In genomic region chr3:111402135-111402534, GRCm38 (mm10) we compare ENCODE assay signal across 18 mouse cellular contexts.
A peak's percentile ranks its signal among the peaks of the same experiment; 100 is the strongest.
DNase-seq lines count a peak whose midpoint lies in the region; ATAC-seq lines count a peak whose summit lies in the region.
"Had no signal": no experiment of that assay in that cellular context is flagged by ENCODE, and none has a peak within 500 bp of the region (broad histone marks: within the 10 kb centered on the region; RNA-seq: fewer than 3 reads in every experiment).

No protein-coding gene starts in this region.

- H3K27me3 ChIP-seq in forebrain, embryonic 10.5 days (ENCODE audit: poor library complexity, severe bottlenecking), result no peaks in the 10 kb centered on the region
- no peaks in the 10 kb centered on the region for H3K27me3 ChIP-seq in forebrain, embryonic 15.5 days
- H3K27me3 ChIP-seq in midbrain, embryonic 11.5 days (ENCODE audit: control insufficient read depth, insufficient read depth, low read length), result no peaks in the 10 kb centered on the region
- no peaks in the 10 kb centered on the region for H3K27me3 ChIP-seq in midbrain, embryonic 13.5 days
- H3K27me3 ChIP-seq: embryonic facial prominence, embryonic 13.5 days; embryonic facial prominence, embryonic 15.5 days; forebrain, embryonic 13.5 days had no signal

- H3K9me3 ChIP-seq in forebrain, embryonic 10.5 days, result no peaks in the 10 kb centered on the region
- H3K9me3 ChIP-seq in forebrain, embryonic 15.5 days, result no peaks in the 10 kb centered on the region
- no peaks in the 10 kb centered on the region for H3K9me3 ChIP-seq in midbrain, embryonic 11.5 days (ENCODE audit: control insufficient read depth, low read length)
- H3K9me3 ChIP-seq in midbrain, embryonic 13.5 days, result no peaks in the 10 kb centered on the region
- H3K9me3 ChIP-seq: embryonic facial prominence, embryonic 13.5 days; embryonic facial prominence, embryonic 15.5 days; forebrain, embryonic 13.5 days had no signal

- ATAC-seq in forebrain, embryonic 15.5 days (replicated peaks), result no peak
- ATAC-seq in midbrain, embryonic 11.5 days (ENCODE audit: low FRiP score), result peak; percentile 75
- no peak for ATAC-seq in midbrain, embryonic 13.5 days
- ATAC-seq: forebrain, embryonic 13.5 days; forebrain, embryonic 16.5 days had no signal

- peak overlapping the region; percentile 25; the same call in 1 of the 2 replicates for H3K27ac ChIP-seq in forebrain, embryonic 10.5 days
- no peak overlapping the region for H3K27ac ChIP-seq in forebrain, embryonic 15.5 days (replicated peaks)
- H3K27ac ChIP-seq in midbrain, embryonic 11.5 days (ENCODE audit: low read depth, low read length), result no peak overlapping the region; the same call in 1 of the 2 replicates
- H3K27ac ChIP-seq in midbrain, embryonic 13.5 days, result no peak overlapping the region
- H3K27ac ChIP-seq: embryonic facial prominence, embryonic 13.5 days; embryonic facial prominence, embryonic 15.5 days; forebrain, embryonic 13.5 days had no signal

- no peaks in the 10 kb centered on the region for H3K36me3 ChIP-seq in forebrain, embryonic 10.5 days (replicated peaks)
- H3K36me3 ChIP-seq in forebrain, embryonic 15.5 days, result no peaks in the 10 kb centered on the region
- no peaks in the 10 kb centered on the region for H3K36me3 ChIP-seq in midbrain, embryonic 11.5 days (ENCODE audit: control insufficient read depth, insufficient read depth, low read length)
- no peaks in the 10 kb centered on the region for H3K36me3 ChIP-seq in midbrain, embryonic 13.5 days
- H3K36me3 ChIP-seq: embryonic facial prominence, embryonic 13.5 days; embryonic facial prominence, embryonic 15.5 days had no signal

- H3K9ac ChIP-seq in forebrain, embryonic 15.5 days (replicated peaks), result no peak overlapping the region
- no peak overlapping the region for H3K9ac ChIP-seq in midbrain, embryonic 11.5 days (ENCODE audit: low read length)
- H3K9ac ChIP-seq in midbrain, embryonic 13.5 days (replicated peaks), result no peak overlapping the region
- H3K9ac ChIP-seq: embryonic facial prominence, embryonic 13.5 days; embryonic facial prominence, embryonic 15.5 days; forebrain, embryonic 13.5 days had no signal

- no peak overlapping the region for H3K4me3 ChIP-seq in forebrain, embryonic 10.5 days
- H3K4me3 ChIP-seq in forebrain, embryonic 15.5 days, result no peak overlapping the region
- H3K4me3 ChIP-seq in midbrain, embryonic 11.5 days (ENCODE audit: low read depth, low read length), result no peak overlapping the region
- H3K4me3 ChIP-seq in midbrain, embryonic 13.5 days (replicated peaks), result no peak overlapping the region
- H3K4me3 ChIP-seq: embryonic facial prominence, embryonic 13.5 days; embryonic facial prominence, embryonic 15.5 days; erythroblast, embryonic 14.5 days; forebrain, embryonic 13.5 days had no signal

- H3K4me2 ChIP-seq in forebrain, embryonic 15.5 days (replicated peaks), result no peak overlapping the region
- H3K4me2 ChIP-seq in midbrain, embryonic 11.5 days, result no peak overlapping the region
- H3K4me2 ChIP-seq in midbrain, embryonic 13.5 days (replicated peaks), result no peak overlapping the region
- H3K4me2 ChIP-seq: embryonic facial prominence, embryonic 13.5 days; embryonic facial prominence, embryonic 15.5 days; forebrain, embryonic 13.5 days had no signal

- 48% methylated on average over 3 of the region's 3 CpGs for WGBS in forebrain, embryonic 10.5 days
- WGBS in forebrain, embryonic 15.5 days, result 40% methylated on average over 3 of the region's 3 CpGs
- 18% methylated on average over 3 of the region's 3 CpGs for WGBS in midbrain, embryonic 11.5 days
- WGBS in midbrain, embryonic 13.5 days, result 36% methylated on average over 3 of the region's 3 CpGs

- peaks cover 6% of the 10 kb centered on the region; the same call in 1 of the 2 replicates for H3K4me1 ChIP-seq in forebrain, embryonic 10.5 days
- H3K4me1 ChIP-seq in forebrain, embryonic 15.5 days, result no peaks in the 10 kb centered on the region
- no peaks in the 10 kb centered on the region for H3K4me1 ChIP-seq in midbrain, embryonic 11.5 days (ENCODE audit: control insufficient read depth, insufficient read depth, low read length)
- H3K4me1 ChIP-seq in midbrain, embryonic 13.5 days (replicated peaks), result no peaks in the 10 kb centered on the region
- H3K4me1 ChIP-seq: embryonic facial prominence, embryonic 13.5 days; embryonic facial prominence, embryonic 15.5 days; forebrain, embryonic 13.5 days had no signal

- DNase-seq in forebrain, embryonic 10.5 days (ENCODE audit: extremely low spot score, low spot score), result no peak
- DNase-seq in midbrain, embryonic 11.5 days (ENCODE audit: low spot score, missing footprints), result peak; percentile 78
- DNase-seq: adrenal gland, adult 2 months; adrenal gland, postnatal 10 days; adrenal gland, postnatal 25 days; cerebellum, adult 11 months; cerebellum, adult 18-20 months; cerebellum, adult 8-10 months; cerebellum, adult 9-11 months; cerebellum, postnatal 14 days; cerebellum, postnatal 36 days had no signal
